Mouse (Mus musculus): ENCODE measurements around the gene Cpa2. TPM values are rescaled to one million over a fixed set of nuclear protein-coding genes. Genes with fewer than 3 reads are reported as not detected.

Gene Cpa2
- polyA plus RNA-seq, 1 experiment from 2014 or later, result 10.6 TPM

DNA sequence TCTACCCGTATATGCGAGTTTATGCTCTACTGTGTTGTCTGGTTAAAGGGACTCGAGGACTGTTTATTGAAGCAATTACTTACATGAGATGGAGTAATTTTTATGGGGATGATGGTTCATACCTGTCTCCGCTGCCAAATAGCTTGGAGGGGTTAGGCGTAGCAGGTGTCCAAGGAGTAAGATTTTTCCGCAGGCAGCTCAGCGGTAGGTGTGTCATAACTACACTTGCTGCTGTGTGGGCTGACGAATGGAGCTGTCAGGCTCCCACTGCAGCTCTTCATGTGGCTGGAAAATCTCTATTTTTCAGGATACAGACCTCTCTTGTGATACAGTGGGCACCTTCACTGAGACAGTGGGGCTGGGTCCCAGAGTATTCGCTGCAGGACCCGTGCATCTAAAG lies 27.9 kb downstream of the Cpa2 start:
- Histone ChIP-seq H3K27ac (ENCODE audit: low read depth, low read length) (no peak overlapping the region), H3K9me3 (ENCODE audit: control insufficient read depth, low read length) (no peaks in the 10 kb centered on the region), H3K9ac (replicated peaks; ENCODE audit: low read depth, low read length) (no peak overlapping the region), H3K4me3 (ENCODE audit: low read depth, low read length) (no peak overlapping the region), H3K36me3 (ENCODE audit: control insufficient read depth, insufficient read depth, low read length) (no peaks in the 10 kb centered on the region), H3K27me3 (ENCODE audit: control insufficient read depth, insufficient read depth, low read length) (no peaks in the 10 kb centered on the region), H3K4me1 (ENCODE audit: control insufficient read depth, insufficient read depth, low read length) (peaks cover 6% of the 10 kb centered on the region), H3K4me2 (ENCODE audit: low read depth, low read length) (no peak overlapping the region)
- no peak for ATAC-seq (ENCODE audit: low read depth)
- WGBS, result 79% methylated on average over 10 of the region's 10 CpGs

DNA sequence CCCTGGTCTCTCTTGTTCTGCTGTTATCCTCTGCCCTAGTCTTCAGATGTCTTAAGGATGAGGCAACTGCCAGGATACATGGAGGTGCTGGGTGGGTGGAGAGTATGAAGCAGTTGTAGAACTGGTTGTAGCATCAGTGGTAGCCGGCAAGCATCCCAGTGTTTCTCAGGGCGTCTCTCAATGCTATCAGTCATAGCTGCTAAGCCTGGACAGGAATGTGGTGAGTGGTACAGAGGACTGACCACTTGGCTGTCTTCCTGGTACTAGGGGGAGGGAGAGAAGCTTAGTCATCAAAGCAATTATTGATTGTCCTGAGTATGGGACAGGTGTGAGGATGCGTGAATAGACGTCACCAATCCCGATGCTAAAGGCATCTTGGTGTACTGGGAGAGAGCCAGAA lies 28.6 kb downstream of the Cpa2 start:
- 97% methylated on average over 5 of the region's 5 CpGs for WGBS
- H3K27ac ChIP-seq (ENCODE audit: low read depth, low read length), result no peak overlapping the region
- H3K27me3 ChIP-seq (ENCODE audit: control insufficient read depth, insufficient read depth, low read length), result no peaks in the 10 kb centered on the region
- H3K4me1 ChIP-seq (ENCODE audit: control insufficient read depth, insufficient read depth, low read length), result peaks cover 6% of the 10 kb centered on the region
- H3K4me3 ChIP-seq (ENCODE audit: low read depth, low read length), result no peak overlapping the region
- H3K36me3 ChIP-seq (ENCODE audit: control insufficient read depth, insufficient read depth, low read length), result no peaks in the 10 kb centered on the region
- ATAC-seq (ENCODE audit: low read depth), result no peak
- H3K9ac ChIP-seq (replicated peaks; ENCODE audit: low read depth, low read length), result no peak overlapping the region
- no peak overlapping the region for H3K4me2 ChIP-seq (ENCODE audit: low read depth, low read length)
- H3K9me3 ChIP-seq (ENCODE audit: control insufficient read depth, low read length), result no peaks in the 10 kb centered on the region

DNA sequence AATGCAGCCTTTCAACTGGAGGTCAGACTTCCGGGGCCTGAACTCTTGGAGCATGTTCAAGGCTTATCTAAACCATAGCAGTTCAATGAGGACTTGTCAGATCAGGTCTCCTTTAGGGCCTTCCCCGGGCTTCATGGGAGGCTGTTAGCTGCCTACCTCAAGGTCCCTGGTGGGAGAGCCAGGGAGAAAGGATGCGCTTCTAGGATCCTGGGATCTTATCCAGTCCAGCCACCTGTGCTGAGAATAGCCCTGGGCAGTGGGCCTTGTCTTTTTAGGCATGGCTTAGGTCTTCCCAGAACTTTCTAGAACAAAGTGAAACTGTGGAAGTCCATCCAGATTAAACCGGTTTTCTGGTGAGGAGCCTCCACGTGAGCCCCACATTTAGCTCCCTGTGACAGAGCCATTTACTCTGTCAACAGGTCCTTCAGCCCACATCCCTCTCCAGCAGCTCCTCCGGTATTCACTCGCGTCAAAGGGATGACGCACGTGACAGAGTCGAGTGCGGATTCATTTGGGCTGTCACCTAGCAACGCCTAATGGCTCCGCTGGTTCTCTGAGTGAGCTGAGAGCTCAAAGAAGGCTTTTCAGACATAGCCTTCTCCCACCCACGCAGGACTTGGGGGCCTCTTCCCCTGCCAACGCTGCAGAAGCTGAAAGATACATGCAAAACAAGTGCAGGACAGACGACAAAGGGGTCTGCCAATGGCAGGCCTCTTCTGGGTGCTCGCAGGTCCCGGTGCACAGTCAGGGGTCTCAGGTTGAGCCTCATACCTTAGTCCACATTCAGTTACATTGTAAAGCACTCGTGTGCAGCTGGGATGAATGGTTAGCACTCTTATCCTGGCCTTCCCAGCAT lies 31.3 kb downstream of the Cpa2 start:
- Histone ChIP-seq H3K27ac (ENCODE audit: low read depth, low read length) (peak overlapping the region; percentile 57; the same call in 1 of the 2 replicates), H3K9ac (replicated peaks; ENCODE audit: low read depth, low read length) (no peak overlapping the region), H3K4me3 (ENCODE audit: low read depth, low read length) (no peak overlapping the region), H3K4me1 (ENCODE audit: control insufficient read depth, insufficient read depth, low read length) (peaks cover 6% of the 10 kb centered on the region), H3K9me3 (ENCODE audit: control insufficient read depth, low read length) (no peaks in the 10 kb centered on the region), H3K36me3 (ENCODE audit: control insufficient read depth, insufficient read depth, low read length) (no peaks in the 10 kb centered on the region), H3K27me3 (ENCODE audit: control insufficient read depth, insufficient read depth, low read length) (no peaks in the 10 kb centered on the region), H3K4me2 (ENCODE audit: low read depth, low read length) (peak overlapping the region; percentile 14; the same call in 1 of the 2 replicates)
- WGBS, result 25% methylated on average over 20 of the region's 20 CpGs
- ATAC-seq (ENCODE audit: low read depth), result peak; percentile 90

DNA sequence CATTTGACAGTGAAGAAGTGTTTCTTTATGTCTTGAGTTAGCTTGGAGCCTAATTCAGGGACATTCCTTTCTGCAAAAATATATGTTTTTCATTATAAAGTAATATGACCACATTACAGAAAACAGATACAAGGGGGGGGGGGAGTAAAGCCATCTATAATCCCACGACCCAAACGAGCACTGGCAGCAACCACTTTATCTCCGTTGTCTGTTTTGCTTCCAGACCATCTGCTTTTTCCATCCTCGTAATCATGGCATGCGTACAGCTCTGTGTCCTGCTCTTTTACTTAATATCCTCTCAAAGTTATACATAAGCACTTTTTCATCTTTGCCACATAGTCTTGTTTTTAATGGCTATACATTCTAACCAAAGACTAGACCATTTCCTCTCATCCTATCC lies 32.0 kb downstream of the Cpa2 start:
- Histone ChIP-seq H3K4me2 (ENCODE audit: low read depth, low read length) (no peak overlapping the region), H3K4me3 (ENCODE audit: low read depth, low read length) (no peak overlapping the region), H3K36me3 (ENCODE audit: control insufficient read depth, insufficient read depth, low read length) (no peaks in the 10 kb centered on the region), H3K4me1 (ENCODE audit: control insufficient read depth, insufficient read depth, low read length) (peaks cover 6% of the 10 kb centered on the region), H3K27ac (ENCODE audit: low read depth, low read length) (0 out of 2 replicates have a peak overlapping the region, but pooled peaks have one; percentile 5), H3K9ac (replicated peaks; ENCODE audit: low read depth, low read length) (no peak overlapping the region), H3K9me3 (ENCODE audit: control insufficient read depth, low read length) (no peaks in the 10 kb centered on the region), H3K27me3 (ENCODE audit: control insufficient read depth, insufficient read depth, low read length) (no peaks in the 10 kb centered on the region)
- 67% methylated on average over 5 of the region's 5 CpGs for WGBS
- ATAC-seq (ENCODE audit: low read depth), result no peak

DNA sequence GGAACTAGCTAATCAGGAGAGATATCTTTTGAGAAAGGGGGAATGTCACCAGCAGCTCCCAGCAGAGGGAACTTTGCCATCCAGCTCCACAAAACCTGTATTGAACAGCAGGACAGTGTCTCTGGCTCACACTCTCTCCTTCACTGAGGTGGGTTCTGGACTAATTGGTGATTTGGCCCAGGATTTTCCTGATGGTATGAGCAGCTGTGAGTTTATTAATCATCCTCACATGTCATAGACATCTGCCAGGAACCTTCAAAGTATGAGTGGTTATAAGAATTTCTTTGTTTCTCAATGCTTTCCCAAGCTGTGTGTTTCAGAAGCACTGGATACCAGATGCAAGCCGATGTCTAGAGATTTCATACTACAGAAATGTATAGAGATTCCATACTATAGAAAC lies 33.6 kb downstream of the Cpa2 start:
- peaks cover 6% of the 10 kb centered on the region for H3K4me1 ChIP-seq (ENCODE audit: control insufficient read depth, insufficient read depth, low read length)
- H3K27me3 ChIP-seq (ENCODE audit: control insufficient read depth, insufficient read depth, low read length), result no peaks in the 10 kb centered on the region
- H3K9me3 ChIP-seq (ENCODE audit: control insufficient read depth, low read length), result no peaks in the 10 kb centered on the region
- H3K4me3 ChIP-seq (ENCODE audit: low read depth, low read length), result no peak overlapping the region
- no peaks in the 10 kb centered on the region for H3K36me3 ChIP-seq (ENCODE audit: control insufficient read depth, insufficient read depth, low read length)
- no peak overlapping the region for H3K9ac ChIP-seq (replicated peaks; ENCODE audit: low read depth, low read length)
- H3K27ac ChIP-seq (ENCODE audit: low read depth, low read length), result no peak overlapping the region
- 86% methylated on average over 1 of the region's 1 CpGs for WGBS
- no peak for ATAC-seq (ENCODE audit: low read depth)
- no peak overlapping the region for H3K4me2 ChIP-seq (ENCODE audit: low read depth, low read length)

DNA sequence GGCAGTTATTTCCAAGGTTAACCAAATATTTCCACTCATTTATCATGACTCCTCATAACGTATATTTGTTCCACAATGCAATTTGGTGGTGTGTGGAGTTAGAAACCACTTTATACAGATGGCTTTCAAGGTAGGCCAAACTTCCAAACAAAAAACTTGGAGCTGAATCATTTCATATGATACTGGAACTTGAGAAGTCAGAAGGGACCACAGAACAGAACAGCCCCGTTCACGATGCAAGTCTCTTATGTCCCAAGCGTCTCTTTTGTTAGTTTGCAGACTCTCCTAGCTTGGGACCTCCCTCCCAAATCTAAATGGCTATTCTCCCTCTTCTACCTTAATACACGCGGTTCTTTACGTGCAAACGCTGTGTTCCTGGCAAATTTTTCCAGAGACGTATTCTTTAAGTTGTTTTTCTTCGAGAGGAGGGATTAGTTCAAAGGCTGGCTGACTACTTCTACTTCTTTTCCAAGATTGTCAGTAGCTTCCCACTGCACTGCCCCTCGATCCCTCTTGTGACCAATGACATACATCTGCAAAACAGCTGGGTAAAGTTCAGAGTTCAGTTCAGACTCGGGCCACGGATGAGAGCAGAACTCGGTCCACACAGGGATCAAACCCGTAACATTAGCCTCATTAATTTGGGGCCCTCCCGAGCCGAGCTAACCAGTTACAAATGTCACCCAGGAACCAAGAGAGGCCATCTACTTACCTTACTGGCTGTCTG lies 35.3 kb downstream of the Cpa2 start:
- no peak overlapping the region for H3K4me3 ChIP-seq (ENCODE audit: low read depth, low read length)
- WGBS, result 81% methylated on average over 17 of the region's 17 CpGs
- no peak overlapping the region for H3K9ac ChIP-seq (replicated peaks; ENCODE audit: low read depth, low read length)
- peaks cover 16% of the 10 kb centered on the region for H3K4me1 ChIP-seq (ENCODE audit: control insufficient read depth, insufficient read depth, low read length)
- no peaks in the 10 kb centered on the region for H3K9me3 ChIP-seq (ENCODE audit: control insufficient read depth, low read length)
- no peak for ATAC-seq (ENCODE audit: low read depth)
- H3K36me3 ChIP-seq (ENCODE audit: control insufficient read depth, insufficient read depth, low read length), result no peaks in the 10 kb centered on the region
- no peak overlapping the region for H3K4me2 ChIP-seq (ENCODE audit: low read depth, low read length)
- no peaks in the 10 kb centered on the region for H3K27me3 ChIP-seq (ENCODE audit: control insufficient read depth, insufficient read depth, low read length)
- H3K27ac ChIP-seq (ENCODE audit: low read depth, low read length), result no peak overlapping the region

DNA sequence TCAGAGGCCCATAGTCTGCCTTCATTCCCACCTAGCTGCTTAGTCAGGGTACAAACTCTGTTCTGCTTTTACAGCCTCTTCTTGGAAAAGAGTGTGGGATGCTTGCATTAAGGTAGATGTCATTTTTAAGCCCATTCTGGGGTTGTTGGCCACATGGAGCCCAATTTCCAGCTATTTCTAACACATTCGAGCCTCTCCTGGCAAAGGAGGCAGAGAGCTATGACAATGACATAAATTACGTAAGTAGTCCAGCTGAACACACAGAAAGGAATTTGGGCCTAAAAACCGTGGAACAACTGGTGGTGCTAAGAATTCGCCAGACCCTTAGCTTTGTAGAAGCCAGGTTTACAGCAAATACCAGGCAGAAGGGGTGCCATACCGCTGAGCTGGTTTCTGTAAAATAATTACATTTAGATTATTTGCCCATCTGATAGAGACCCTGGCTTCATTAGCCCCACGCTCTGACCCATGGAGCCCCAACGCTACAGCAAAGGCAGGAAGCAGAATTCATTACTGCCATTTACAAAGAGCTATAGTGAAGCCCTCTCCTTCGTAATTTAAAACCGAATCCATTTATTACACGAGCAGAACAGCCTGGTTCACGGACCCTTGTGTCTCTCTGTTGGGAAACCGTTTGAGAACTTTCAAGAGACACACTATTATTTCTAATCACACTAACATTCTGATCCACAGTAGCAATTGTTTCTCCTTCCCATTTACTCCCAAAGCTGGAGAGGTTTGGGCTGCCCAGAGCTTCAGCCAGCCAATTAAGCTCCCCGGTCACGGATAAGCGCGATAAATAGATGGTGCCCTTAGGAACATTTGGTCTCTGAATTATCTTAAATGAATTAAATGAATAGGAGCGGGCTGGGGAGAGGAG lies 38.8 kb downstream of the Cpa2 start:
- Histone ChIP-seq H3K27ac (ENCODE audit: low read depth, low read length) (peak overlapping the region; percentile 45), H3K4me1 (ENCODE audit: control insufficient read depth, insufficient read depth, low read length) (peaks cover 11% of the 10 kb centered on the region), H3K27me3 (ENCODE audit: control insufficient read depth, insufficient read depth, low read length) (no peaks in the 10 kb centered on the region), H3K4me2 (ENCODE audit: low read depth, low read length) (peak overlapping the region; percentile 15; the same call in 1 of the 2 replicates), H3K9ac (replicated peaks; ENCODE audit: low read depth, low read length) (no peak overlapping the region), H3K9me3 (ENCODE audit: control insufficient read depth, low read length) (no peaks in the 10 kb centered on the region), H3K36me3 (ENCODE audit: control insufficient read depth, insufficient read depth, low read length) (no peaks in the 10 kb centered on the region), H3K4me3 (ENCODE audit: low read depth, low read length) (no peak overlapping the region)
- ATAC-seq (ENCODE audit: low read depth), result peak; percentile 44; the same call in 1 of the 2 replicates
- 22% methylated on average over 17 of the region's 17 CpGs for WGBS

DNA sequence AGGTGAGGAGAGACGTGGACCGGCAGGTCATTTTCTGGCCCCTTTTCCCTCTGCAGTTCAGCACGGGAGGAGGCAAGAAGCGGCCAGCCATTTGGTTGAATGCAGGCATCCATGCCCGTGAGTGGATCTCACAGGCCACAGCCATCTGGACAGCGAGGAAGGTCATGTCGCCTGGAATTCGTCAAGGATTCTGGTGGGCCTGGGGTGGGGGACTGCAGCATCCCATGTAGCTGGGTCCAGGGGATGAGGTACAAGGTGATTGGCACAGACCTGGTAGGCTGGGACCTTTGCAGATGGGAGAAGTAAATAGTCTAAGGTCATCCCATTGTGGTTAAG lies 39.4 kb downstream of the Cpa2 start:
- Histone ChIP-seq H3K36me3 (ENCODE audit: control insufficient read depth, insufficient read depth, low read length) (no peaks in the 10 kb centered on the region), H3K4me1 (ENCODE audit: control insufficient read depth, insufficient read depth, low read length) (peaks cover 11% of the 10 kb centered on the region), H3K27me3 (ENCODE audit: control insufficient read depth, insufficient read depth, low read length) (no peaks in the 10 kb centered on the region), H3K4me3 (ENCODE audit: low read depth, low read length) (no peak overlapping the region), H3K9ac (replicated peaks; ENCODE audit: low read depth, low read length) (no peak overlapping the region), H3K27ac (ENCODE audit: low read depth, low read length) (peak overlapping the region; percentile 45; the same call in 1 of the 2 replicates), H3K4me2 (ENCODE audit: low read depth, low read length) (peak overlapping the region; percentile 15; the same call in 1 of the 2 replicates), H3K9me3 (ENCODE audit: control insufficient read depth, low read length) (no peaks in the 10 kb centered on the region)
- peak; percentile 17 for ATAC-seq (ENCODE audit: low read depth)
- WGBS, result 23% methylated on average over 8 of the region's 8 CpGs
